Mouse (Mus musculus): ENCODE measurements around the gene Heyl.
"Not testable (repeated sequence)": the region's sequence is repeated elsewhere in the genome, so short reads cannot be mapped to it uniquely, and the experiment has no call there.

Heyl gene

GRCm38 (mm10) chr4:123232841-123233240, 515 bp upstream of the Heyl start:
- no peak for DNase-seq (ENCODE audit: low spot score in 2 of 2)

- DNase-seq (ENCODE audit: low spot score in 2 of 2): no peak
Measured at GRCm38 (mm10) chr4:123235835-123236430, 2.6 kb downstream of the Heyl start.

GRCm38 (mm10) chr4:123236431-123237031, 3.2 kb downstream of the Heyl start:
- no peak for DNase-seq (ENCODE audit: low spot score in 2 of 2)

- DNase-seq (ENCODE audit: low spot score in 2 of 2): no peak
Measured at GRCm38 (mm10) chr4:123237386-123238266, 4.3 kb downstream of the Heyl start.

- DNase-seq (ENCODE audit: low spot score in 2 of 2): no peak
Measured at GRCm38 (mm10) chr4:123239361-123240203, 6.2 kb downstream of the Heyl start.

GRCm38 (mm10) chr4:123246221-123246620, 12.9 kb downstream of the Heyl start:
- DNase-seq (ENCODE audit: low spot score in 2 of 2): no peak

GRCm38 (mm10) chr4:123246651-123247050, 13.3 kb downstream of the Heyl start:
- no peak for DNase-seq (ENCODE audit: low spot score in 2 of 2)

- DNase-seq (ENCODE audit: low spot score in 2 of 2): no peak
Measured at GRCm38 (mm10) chr4:123247147-123247880, 14.0 kb downstream of the Heyl start.

- peak; percentile 57 to 73 for DNase-seq (ENCODE audit: low spot score in 2 of 2)
Measured at GRCm38 (mm10) chr4:123248971-123249567, 15.7 kb downstream of the Heyl start.

GRCm38 (mm10) chr4:123252214-123252613, 18.9 kb downstream of the Heyl start:
- no peak for DNase-seq (ENCODE audit: low spot score in 2 of 2)

- DNase-seq (ENCODE audit: low spot score in 2 of 2): no peak
Measured at GRCm38 (mm10) chr4:123254617-123255016, 21.3 kb downstream of the Heyl start.

GRCm38 (mm10) chr4:123260071-123260746, 26.9 kb downstream of the Heyl start:
- no peak for DNase-seq (ENCODE audit: low spot score in 2 of 2)

- no peak for DNase-seq (ENCODE audit: low spot score in 2 of 2)
Measured at GRCm38 (mm10) chr4:123261721-123262401, 28.5 kb downstream of the Heyl start, which contains the start of gene Pabpc4. TSS of gene Pabpc4 (plus strand) at chr4:123262351.

GRCm38 (mm10) chr4:123271063-123271462, 37.7 kb downstream of the Heyl start:
- DNase-seq (ENCODE audit: low spot score in 2 of 2): no peak

- DNase-seq (ENCODE audit: low spot score in 2 of 2): no peak
Measured at GRCm38 (mm10) chr4:123280117-123280516, 46.8 kb downstream of the Heyl start.

- peak; percentile 70 to 72 for DNase-seq (ENCODE audit: low spot score in 2 of 2)
Measured at GRCm38 (mm10) chr4:123282500-123282899, 49.1 kb downstream of the Heyl start.

GRCm38 (mm10) chr4:123282915-123283674, 49.7 kb downstream of the Heyl start:
- DNase-seq (ENCODE audit: low spot score in 2 of 2): peak in 1 of 2 experiments; percentile 35

GRCm38 (mm10) chr4:123283675-123284064, 50.3 kb downstream of the Heyl start:
- DNase-seq (ENCODE audit: low spot score in 2 of 2): not testable (repeated sequence)

Measured in frontal cortex, postnatal 14 days (tissue).